Mouse (Mus musculus) liver, embryonic 11.5 days (tissue): ENCODE measurements around the gene Galnt9. TPM values are rescaled to one million over a fixed set of nuclear protein-coding genes. Genes with fewer than 3 reads are reported as not detected.
A peak's percentile ranks its signal among the peaks of the same experiment; 100 is the strongest.

ENCODE experiments used
- microRNA-seq: library from miRNA; unstranded; fragments of <30 nt; microRNA quantifications from one replicate; pipeline ENCODE4, GENCODE M21; 2017; ENCODE audit warnings: borderline number of aligned reads
- polyA plus RNA-seq: library from polyadenylated mRNA; unstranded; fragments of >200 nt; fragmentation: Nextera tagmentation; extraction: Ambion mirVana; gene quantifications from 2 replicates; pipeline ENCODE4 v1.2.1, GENCODE M21; 2014

Galnt9 gene
- polyA plus RNA-seq, 1 experiment from 2014 or later = 0.07 TPM

Small RNA genes within 50 kb of the gene (microRNA-seq; reads per million reads assigned to microRNA genes)
- 3.5 reads per million, percentile 4 among the genes with 10 or more reads in this experiment for gene Mir7026

Other genes starting within 250 kb of the Galnt9 start
- 0.14 and 0.29 TPM in 2 replicates for gene P2rx2, start 201.1 kb upstream of the Galnt9 start, polyA plus RNA-seq
- gene Lrcol1, start 199.6 kb upstream of the Galnt9 start, polyA plus RNA-seq = not detected in 2 replicates
- 12.9 and 13.8 TPM in 2 replicates for gene Fbrsl1, start 95.9 kb upstream of the Galnt9 start, polyA plus RNA-seq
- gene Noc4l, start 109.1 kb downstream of the Galnt9 start, polyA plus RNA-seq = 128 and 131 TPM in 2 replicates
- gene Ddx51, start 109.1 kb downstream of the Galnt9 start, polyA plus RNA-seq = 37.1 and 44.6 TPM in 2 replicates
- 42.2 and 44.5 TPM in 2 replicates for gene Ep400, start 226.4 kb downstream of the Galnt9 start, polyA plus RNA-seq
- gene Pus1, start 236.3 kb downstream of the Galnt9 start, polyA plus RNA-seq = 49.8 and 54.3 TPM in 2 replicates